Mouse (Mus musculus) ES-E14 (cell line): ENCODE data around the gene Dpp6.

Source experiments
- HCFC1 ChIP-seq: IDR thresholded peaks from 2 replicates; pipeline ENCODE4 v1.6.1; 2012; ENCODE audit warnings: low read length, inconsistent platforms, borderline replicate concordance; ENCODE audit not compliant: insufficient read depth
- MAFK ChIP-seq: IDR thresholded peaks from 2 replicates; pipeline ENCODE4 v1.6.1; 2014; ENCODE audit warnings: mild to moderate bottlenecking, low read depth, low read length, inconsistent platforms; ENCODE audit not compliant: insufficient read depth
- ZC3H11A ChIP-seq: IDR thresholded peaks from 2 replicates; pipeline ENCODE4 v1.6.1; 2012; ENCODE audit warnings: low read depth, mild to moderate bottlenecking, inconsistent platforms, low read length, borderline replicate concordance
- ZNF384 ChIP-seq: IDR thresholded peaks from 2 replicates; pipeline ENCODE4 v1.6.1; 2012; ENCODE audit warnings: low read depth, low read length, inconsistent platforms

DNA sequence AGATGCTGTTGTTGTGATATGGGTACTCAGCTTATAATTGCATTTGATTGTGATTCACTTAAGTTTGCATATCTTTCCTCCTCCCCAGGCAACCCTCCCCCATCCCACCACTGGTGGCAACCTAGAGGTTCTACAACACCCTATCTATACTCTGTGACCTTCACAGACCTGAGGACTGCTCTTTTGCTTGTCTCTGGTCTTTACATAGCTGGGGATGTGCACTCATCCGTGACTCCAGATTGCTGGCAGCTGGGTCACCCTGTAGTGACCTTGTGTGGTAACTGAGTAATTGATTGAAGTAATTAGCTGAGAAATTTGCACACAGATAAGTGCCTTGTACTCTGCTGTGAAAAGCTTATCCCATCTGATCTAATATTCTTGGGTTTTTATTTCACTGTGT, 669.1 kb downstream of the Dpp6 start:
- TF ChIP-seq MAFK (no peak), HCFC1 (no peak), ZNF384 (no peak), ZC3H11A (no peak)
